Mouse (Mus musculus) neutrophil, adult 5-6 weeks (primary cell): Measurements from ENCODE around the gene Cdc42ep1. TPM values are rescaled to one million over a fixed set of nuclear protein-coding genes. Genes with fewer than 3 reads are reported as not detected.

Source experiments
- ATAC-seq: fragments of 151-379, 151-347 bp; 2 replicates; pipeline ENCODE4 v1.8.0; 2017; ENCODE audit warnings: mild to moderate bottlenecking, moderate TSS enrichment; ENCODE audit not compliant: insufficient number of reproducible peaks, poor library complexity, low FRiP score, severe bottlenecking; ENCODE audit errors: extremely low read depth
- total RNA-seq: library from RNA; stranded (forward); fragments of 200-1000 nt; gene quantifications from 2 replicates; pipeline ENCODE4 v1.2.3, GENCODE M21; 2017

Gene Cdc42ep1
- total RNA-seq, 1 experiment from 2014 or later: not detected

- ATAC-seq: peak; percentile 83
Measured at GRCm38 (mm10) chr15:78826213-78827204, 15.9 kb upstream of the Cdc42ep1 start.

- ATAC-seq: no peak; the same call in 1 of the 2 replicates
Measured at GRCm38 (mm10) chr15:78828315-78828714, 14.1 kb upstream of the Cdc42ep1 start.

- no peak for ATAC-seq
Measured at GRCm38 (mm10) chr15:78829636-78830035, 12.8 kb upstream of the Cdc42ep1 start.

GRCm38 (mm10) chr15:78830742-78831719 is 11.4 kb upstream of the Cdc42ep1 start:
- ATAC-seq: no peak

- no peak for ATAC-seq
Measured at GRCm38 (mm10) chr15:78831720-78832657, 10.4 kb upstream of the Cdc42ep1 start.

- no peak for ATAC-seq
Measured at GRCm38 (mm10) chr15:78832701-78833123, 9.7 kb upstream of the Cdc42ep1 start.

GRCm38 (mm10) chr15:78833582-78833981 is 8.8 kb upstream of the Cdc42ep1 start:
- no peak for ATAC-seq

GRCm38 (mm10) chr15:78834233-78835005 is 8.0 kb upstream of the Cdc42ep1 start:
- ATAC-seq: no peak

- no peak for ATAC-seq
Measured at GRCm38 (mm10) chr15:78835200-78836085, 7.0 kb upstream of the Cdc42ep1 start.

- ATAC-seq: no peak
Measured at GRCm38 (mm10) chr15:78836086-78836621, 6.3 kb upstream of the Cdc42ep1 start.

GRCm38 (mm10) chr15:78839744-78840143 is 2.7 kb upstream of the Cdc42ep1 start:
- no peak for ATAC-seq

- no peak for ATAC-seq
Measured at GRCm38 (mm10) chr15:78840241-78840640, 2.2 kb upstream of the Cdc42ep1 start.

- ATAC-seq: no peak
Measured at GRCm38 (mm10) chr15:78840751-78841150, 1.7 kb upstream of the Cdc42ep1 start.

GRCm38 (mm10) chr15:78841161-78841790 is 1.1 kb upstream of the Cdc42ep1 start:
- no peak for ATAC-seq

GRCm38 (mm10) chr15:78843581-78844469 is 1.4 kb downstream of the Cdc42ep1 start:
- ATAC-seq: no peak
